Mouse (Mus musculus) ES-E14 (cell line): ENCODE data around the gene Ctnna3. TPM values are rescaled to one million over a fixed set of nuclear protein-coding genes. Genes with fewer than 3 reads are reported as not detected.
A peak's percentile ranks its signal among the peaks of the same experiment; 100 is the strongest.

Experiments used
- DNase-seq: peaks from one replicate; pipeline ENCODE4 v3.0.0-alpha.2; 2013; ENCODE audit warnings: low read depth, low spot score
- H3K27ac ChIP-seq: 2 replicates; pipeline ENCODE4 v1.5.1; 2012; ENCODE audit warnings: low read depth, mild to moderate bottlenecking, low read length, moderate library complexity, mixed read lengths; ENCODE audit not compliant: poor library complexity, insufficient read depth, severe bottlenecking
- H3K36me3 ChIP-seq: 2 replicates; pipeline ENCODE4 v1.6.1; 2012; ENCODE audit warnings: mild to moderate bottlenecking, low read length, moderate library complexity, mixed read lengths; ENCODE audit not compliant: control insufficient read depth, poor library complexity, insufficient read depth, severe bottlenecking
- H3K4me1 ChIP-seq, 2 experiments: fragments of 150-350 bp in 1 of 2; sonication (generic) in 1 of 2; 2 replicates each; pipeline ENCODE4 v1.6.1; 2012; ENCODE audit warnings: low read length in 2 of 2, mild to moderate bottlenecking in 1 of 2, mixed read lengths in 1 of 2; ENCODE audit not compliant: control insufficient read depth in 2 of 2, insufficient read depth in 2 of 2, poor library complexity in 1 of 2
- H3K4me3 ChIP-seq, 2 experiments: fragments of 150-350 bp in 1 of 2; sonication (generic) in 1 of 2; 2 replicates each; pipeline ENCODE4 v1.5.1; 2012; ENCODE audit warnings: low read length in 2 of 2, low read depth in 1 of 2, mild to moderate bottlenecking in 1 of 2, mixed read lengths in 1 of 2; ENCODE audit not compliant: insufficient read depth in 1 of 2, poor library complexity in 1 of 2, severe bottlenecking in 1 of 2
- H3K9ac ChIP-seq: 2 replicates; pipeline ENCODE4 v1.6.1; 2012; ENCODE audit warnings: low read depth, mild to moderate bottlenecking, low read length, mixed read lengths; ENCODE audit not compliant: poor library complexity, insufficient read depth, severe bottlenecking
- H3K9me3 ChIP-seq: fragments of 150-350 bp; sonication (generic); 2 replicates; pipeline ENCODE4 v1.6.1; 2012; ENCODE audit warnings: low read depth, mild to moderate bottlenecking, low read length; ENCODE audit not compliant: control insufficient read depth, insufficient read depth
- CHD2 ChIP-seq: IDR thresholded peaks from 2 replicates; pipeline ENCODE4 v1.6.1; 2014; ENCODE audit warnings: mild to moderate bottlenecking, low read depth, low read length, inconsistent platforms
- HCFC1 ChIP-seq: IDR thresholded peaks from 2 replicates; pipeline ENCODE4 v1.6.1; 2012; ENCODE audit warnings: low read length, inconsistent platforms, borderline replicate concordance; ENCODE audit not compliant: insufficient read depth
- MAFK ChIP-seq: IDR thresholded peaks from 2 replicates; pipeline ENCODE4 v1.6.1; 2014; ENCODE audit warnings: mild to moderate bottlenecking, low read depth, low read length, inconsistent platforms; ENCODE audit not compliant: insufficient read depth
- ZC3H11A ChIP-seq: IDR thresholded peaks from 2 replicates; pipeline ENCODE4 v1.6.1; 2012; ENCODE audit warnings: low read depth, mild to moderate bottlenecking, inconsistent platforms, low read length, borderline replicate concordance
- ZNF384 ChIP-seq: IDR thresholded peaks from 2 replicates; pipeline ENCODE4 v1.6.1; 2012; ENCODE audit warnings: low read depth, low read length, inconsistent platforms
- in situ Hi-C, 2 experiments: fragments of 600-800 bp; cut with MboI; formaldehyde crosslinking; loops; one replicate each; pipeline ENCODE4 v1.15.1; 2025; ENCODE audit warnings: low sequenced_read_pairs in 2 of 2, inconsistent platforms in 1 of 2; ENCODE audit not compliant: unreplicated experiment in 2 of 2
- total RNA-seq: library from RNA; depleted of rRNA; stranded (reverse); fragments of 300-350 nt; gene quantifications from 2 replicates; pipeline ENCODE4 v1.2.3, GENCODE M21; 2012

Ctnna3 gene
- total RNA-seq, 1 experiment, result not detected

DNA sequence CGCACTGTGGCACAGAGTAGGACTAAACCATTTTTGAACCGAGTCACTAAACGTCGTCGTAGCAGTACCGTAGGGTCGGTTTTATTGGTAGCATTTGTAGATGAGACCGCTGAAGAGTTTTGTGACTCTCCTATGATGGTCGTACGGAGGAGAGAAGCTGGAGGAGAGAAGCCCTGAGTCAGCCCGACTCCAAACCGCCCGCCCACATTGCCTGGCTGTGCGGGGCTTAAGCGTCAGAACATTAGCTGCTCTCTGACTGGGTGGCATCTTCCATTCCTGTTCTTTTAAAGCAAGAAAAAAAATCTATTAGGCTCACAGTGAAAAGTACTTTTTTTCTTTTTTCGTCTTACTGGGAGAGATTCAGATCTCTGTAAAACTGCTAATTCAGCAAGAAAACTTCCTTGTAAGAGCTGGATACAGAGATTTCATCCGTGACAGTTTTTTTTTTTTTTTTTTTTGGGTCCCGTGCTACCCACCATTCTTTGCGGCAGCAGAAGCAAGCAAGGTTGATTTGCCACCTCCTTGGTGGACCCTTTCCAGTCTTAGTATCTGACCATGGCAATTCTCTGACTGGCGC, 154.0 kb downstream of the Ctnna3 start:
- H3K36me3 ChIP-seq, result no peaks in the 10 kb centered on the region
- H3K4me1 ChIP-seq, result no peaks in the 10 kb centered on the region; a peak in 1 of 4 replicates
- H3K27ac ChIP-seq, result no peak overlapping the region
- no peak overlapping the region for H3K9ac ChIP-seq
- TF ChIP-seq MAFK (0 out of 2 replicates have a peak, but pooled peaks have one; percentile 33), ZC3H11A (no peak), CHD2 (no peak), ZNF384 (peak; percentile 94)
- in situ Hi-C loops, result no loop called here
- H3K4me3 ChIP-seq, result 0 out of 4 replicates have a peak overlapping the region, but pooled peaks of 1 of the 2 experiments have one; percentile 9
- no peak for DNase-seq
- no peaks in the 10 kb centered on the region for H3K9me3 ChIP-seq

DNA sequence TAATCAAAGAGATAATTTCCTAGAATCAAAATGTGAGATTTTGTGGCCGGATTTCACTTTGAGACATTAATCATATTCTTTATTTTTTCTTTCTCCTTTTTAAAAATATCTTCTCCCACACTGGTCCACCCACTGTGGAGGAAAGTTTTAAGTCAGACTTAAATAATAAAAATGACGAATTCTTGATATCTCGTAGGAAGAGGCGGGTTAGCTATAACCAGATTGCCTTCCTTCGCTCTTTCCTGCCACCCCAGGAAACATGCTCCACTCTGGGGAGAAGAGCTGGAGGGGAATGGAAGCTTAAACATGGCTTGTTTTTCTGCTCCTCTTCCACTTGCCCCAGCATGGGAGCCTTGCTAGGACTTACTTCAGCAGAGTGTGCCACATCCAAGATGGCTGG, 169.5 kb downstream of the Ctnna3 start:
- Histone ChIP-seq H3K4me1 (no peaks in the 10 kb centered on the region), H3K9ac (no peak overlapping the region), H3K27ac (no peak overlapping the region), H3K4me3 (no peak overlapping the region), H3K9me3 (no peaks in the 10 kb centered on the region), H3K36me3 (no peaks in the 10 kb centered on the region)
- TF ChIP-seq HCFC1, result no peak
- TF ChIP-seq ZNF384, result no peak
- TF ChIP-seq ZC3H11A, result no peak
- TF ChIP-seq MAFK, result no peak
- no peak for TF ChIP-seq CHD2
- in situ Hi-C loops, result no loop called here
- no peak for DNase-seq

DNA sequence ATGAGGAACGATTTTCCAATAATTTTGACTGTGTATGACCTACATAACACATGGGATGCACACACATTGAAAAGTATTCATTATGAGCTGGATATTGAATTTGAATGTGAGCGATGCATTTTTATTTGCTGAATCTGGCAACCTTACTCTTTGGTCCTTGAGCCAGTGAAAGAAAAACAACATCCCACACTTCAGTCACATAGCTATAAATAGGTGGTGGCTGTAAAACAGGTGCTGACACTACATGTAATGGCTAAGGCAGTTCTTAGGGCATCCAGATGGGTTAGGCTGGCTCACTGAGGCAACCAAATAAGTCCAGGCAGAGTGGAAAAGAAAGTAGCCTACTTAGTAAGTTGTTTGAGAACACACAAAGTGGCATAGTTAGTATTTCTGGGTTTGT, 171.3 kb downstream of the Ctnna3 start:
- Histone ChIP-seq H3K4me3 (no peak overlapping the region), H3K27ac (no peak overlapping the region), H3K4me1 (no peaks in the 10 kb centered on the region), H3K36me3 (no peaks in the 10 kb centered on the region), H3K9ac (no peak overlapping the region), H3K9me3 (no peaks in the 10 kb centered on the region)
- no peak for TF ChIP-seq ZNF384
- TF ChIP-seq HCFC1, result no peak
- TF ChIP-seq CHD2, result no peak
- no peak for TF ChIP-seq MAFK
- no peak for TF ChIP-seq ZC3H11A
- in situ Hi-C loops, result no loop called here
- no peak for DNase-seq

DNA sequence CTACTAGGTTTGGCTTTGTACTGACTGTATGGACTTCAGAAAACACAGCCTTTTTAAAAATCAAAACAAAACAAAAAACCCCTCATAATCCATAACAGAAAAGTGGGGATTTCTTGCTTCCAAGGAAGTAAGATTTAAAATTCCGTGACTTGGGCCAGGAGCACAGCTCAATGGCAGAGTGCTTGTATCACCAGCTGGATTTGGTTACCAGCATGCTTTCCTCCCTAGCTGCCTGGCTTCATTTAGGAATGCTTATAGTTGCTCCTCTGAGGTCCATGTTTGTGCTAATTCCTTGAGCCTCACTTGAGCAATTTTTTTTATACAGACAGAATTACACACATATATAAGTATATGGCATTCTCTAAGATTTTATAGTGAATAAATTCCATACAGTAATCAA, 198.6 kb downstream of the Ctnna3 start:
- no peak for DNase-seq
- H3K9ac ChIP-seq, result no peak overlapping the region
- H3K36me3 ChIP-seq, result no peaks in the 10 kb centered on the region
- H3K4me3 ChIP-seq, result no peak overlapping the region
- H3K27ac ChIP-seq, result no peak overlapping the region
- no peak for TF ChIP-seq ZNF384
- no peak for TF ChIP-seq ZC3H11A
- TF ChIP-seq HCFC1, result no peak
- no peak for TF ChIP-seq CHD2
- no peak for TF ChIP-seq MAFK
- H3K9me3 ChIP-seq, result no peaks in the 10 kb centered on the region
- in situ Hi-C loops, result no loop called here
- no peaks in the 10 kb centered on the region for H3K4me1 ChIP-seq

DNA sequence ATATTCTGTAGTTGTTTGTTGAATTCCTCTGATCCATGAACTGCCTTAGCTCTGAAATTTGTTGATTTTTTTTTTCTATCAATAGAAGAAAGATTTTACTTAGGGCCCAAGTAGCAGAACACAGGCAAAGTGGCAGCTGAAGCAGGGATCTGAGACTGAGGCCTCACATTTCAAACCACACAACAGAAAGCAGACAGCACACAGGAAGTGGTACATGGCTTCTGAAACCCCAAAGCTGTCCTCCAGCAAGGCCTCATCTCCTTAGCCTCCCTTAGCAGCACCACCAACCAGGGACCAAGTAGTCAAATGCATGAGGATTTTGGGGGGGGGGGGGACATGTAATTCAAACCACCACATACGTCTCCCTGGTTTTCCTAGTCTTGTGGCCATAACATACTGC, 204.0 kb downstream of the Ctnna3 start:
- Histone ChIP-seq H3K27ac (no peak overlapping the region), H3K9me3 (no peaks in the 10 kb centered on the region), H3K4me1 (no peaks in the 10 kb centered on the region), H3K36me3 (no peaks in the 10 kb centered on the region), H3K9ac (no peak overlapping the region), H3K4me3 (no peak overlapping the region)
- TF ChIP-seq ZNF384, result no peak
- TF ChIP-seq ZC3H11A, result no peak
- no peak for TF ChIP-seq MAFK
- no peak for TF ChIP-seq HCFC1
- TF ChIP-seq CHD2, result no peak
- in situ Hi-C loops, result no loop called here
- no peak for DNase-seq
